Mouse (Mus musculus): ENCODE data around the gene 1110051M20Rik. TPM values are rescaled to one million over a fixed set of nuclear protein-coding genes. Genes with fewer than 3 reads are reported as not detected.
"Not testable (repeated sequence)": the region's sequence is repeated elsewhere in the genome, so short reads cannot be mapped to it uniquely, and the experiment has no call there.

Gene 1110051M20Rik
- 100 to 1,000 TPM; 101 to 108 TPM for total RNA-seq (2021)

- DNase-seq (ENCODE audit: extremely low spot score in 1 of 2, low spot score in 1 of 2) = peak; percentile 75 to 87
Measured at GRCm38 (mm10) chr2:91444286-91444892, at the start of gene 1110051M20Rik. Gene 1110051M20Rik (minus strand): TSS chr2:91444704.

DNA sequence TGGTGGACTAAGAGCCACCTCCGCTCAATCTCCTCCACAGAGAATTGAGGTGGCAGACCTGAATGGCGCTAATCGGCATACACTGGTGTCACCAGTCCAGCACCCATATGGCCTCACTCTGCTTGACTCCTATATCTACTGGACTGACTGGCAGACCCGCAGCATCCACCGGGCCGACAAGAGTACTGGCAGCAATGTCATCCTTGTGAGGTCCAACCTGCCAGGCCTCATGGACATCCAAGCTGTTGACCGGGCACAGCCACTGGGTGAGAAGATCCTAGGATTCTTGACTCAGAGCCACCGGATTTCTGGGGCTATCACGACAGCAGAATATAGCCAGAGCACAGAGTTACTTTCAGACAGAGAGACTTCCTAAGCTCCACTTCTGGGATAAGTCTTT, 49.5 kb upstream of the 1110051M20Rik start:
- DNase-seq (ENCODE audit: extremely low spot score in 1 of 2, low spot score in 1 of 2) = no peak

DNA sequence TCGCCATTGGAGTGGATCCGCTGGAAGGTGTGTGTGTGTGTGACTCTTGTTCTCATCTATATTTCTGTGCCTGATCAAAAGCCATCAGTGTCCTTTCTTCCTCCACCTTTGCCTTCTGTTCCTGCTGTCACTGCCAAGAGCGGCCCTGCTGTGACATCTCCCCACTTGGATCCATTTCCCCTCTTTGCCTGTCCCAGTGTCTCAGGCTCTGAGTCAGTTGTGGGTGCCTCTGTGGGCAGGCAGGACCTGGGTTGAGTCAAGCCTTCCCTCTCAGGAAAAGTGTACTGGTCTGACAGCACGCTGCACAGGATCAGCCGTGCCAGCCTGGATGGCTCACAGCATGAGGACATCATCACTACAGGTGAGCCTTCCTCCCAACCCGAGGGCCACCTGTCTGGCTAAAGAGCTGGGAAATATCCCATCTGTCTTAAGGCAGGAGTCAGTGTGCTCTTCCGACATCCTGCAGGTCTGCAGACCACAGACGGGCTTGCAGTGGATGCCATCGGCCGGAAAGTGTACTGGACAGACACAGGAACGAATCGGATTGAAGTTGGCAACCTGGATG, 47.6 kb upstream of the 1110051M20Rik start:
- DNase-seq (ENCODE audit: extremely low spot score in 1 of 2, low spot score in 1 of 2) = no peak

- DNase-seq (ENCODE audit: extremely low spot score in 1 of 2, low spot score in 1 of 2) = not testable (repeated sequence)
Measured at GRCm38 (mm10) chr2:91487295-91487694, 42.8 kb upstream of the 1110051M20Rik start.

DNA sequence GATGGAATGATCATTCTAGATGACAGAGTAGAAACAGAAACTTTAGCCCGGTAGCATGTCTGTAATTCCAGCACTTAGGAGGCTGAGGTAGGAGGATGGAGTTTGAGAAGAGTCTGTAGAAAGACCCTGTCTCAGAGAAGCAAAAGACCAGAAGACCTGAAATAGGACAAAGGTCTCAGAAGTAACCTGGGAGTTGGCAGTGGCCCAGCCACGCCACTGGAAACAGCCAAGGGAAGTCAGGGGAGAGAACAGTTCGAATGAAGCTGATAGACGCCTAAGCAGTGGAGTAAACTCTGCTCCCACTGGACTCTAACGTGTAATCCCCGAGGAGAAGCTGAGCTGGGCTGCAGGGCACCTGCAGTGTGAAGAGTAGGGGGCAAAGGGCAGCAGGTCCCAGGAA, 40.8 kb upstream of the 1110051M20Rik start:
- DNase-seq (ENCODE audit: extremely low spot score in 1 of 2, low spot score in 1 of 2) = no peak

DNA sequence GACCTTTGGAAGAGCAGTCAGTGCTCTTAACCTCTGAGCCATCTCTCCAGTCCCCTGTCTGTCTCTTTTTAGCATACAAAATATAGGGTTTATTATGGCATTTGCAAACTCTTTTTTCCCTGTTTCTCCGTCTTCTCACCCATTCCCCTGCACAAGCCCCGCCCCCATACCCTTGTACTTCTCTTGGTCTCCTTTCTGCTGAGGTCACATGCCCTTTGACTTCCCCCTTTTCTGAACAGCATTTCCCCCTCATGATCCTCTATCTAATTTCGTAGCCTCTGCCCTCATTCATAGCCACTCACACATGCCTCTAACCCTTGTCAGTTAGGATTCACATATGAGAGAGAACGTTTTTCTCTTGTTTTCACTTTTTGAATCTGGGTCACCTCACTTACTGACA, 40.2 kb upstream of the 1110051M20Rik start:
- DNase-seq (ENCODE audit: extremely low spot score in 1 of 2, low spot score in 1 of 2) = no peak

- peak in 1 of 2 experiments; percentile 43 for DNase-seq (ENCODE audit: extremely low spot score in 1 of 2, low spot score in 1 of 2)
Measured at GRCm38 (mm10) chr2:91480805-91481514, 36.5 kb upstream of the 1110051M20Rik start.

GRCm38 (mm10) chr2:91480399-91480801, 35.9 kb upstream of the 1110051M20Rik start:
- DNase-seq (ENCODE audit: extremely low spot score in 1 of 2, low spot score in 1 of 2) = no peak

DNA sequence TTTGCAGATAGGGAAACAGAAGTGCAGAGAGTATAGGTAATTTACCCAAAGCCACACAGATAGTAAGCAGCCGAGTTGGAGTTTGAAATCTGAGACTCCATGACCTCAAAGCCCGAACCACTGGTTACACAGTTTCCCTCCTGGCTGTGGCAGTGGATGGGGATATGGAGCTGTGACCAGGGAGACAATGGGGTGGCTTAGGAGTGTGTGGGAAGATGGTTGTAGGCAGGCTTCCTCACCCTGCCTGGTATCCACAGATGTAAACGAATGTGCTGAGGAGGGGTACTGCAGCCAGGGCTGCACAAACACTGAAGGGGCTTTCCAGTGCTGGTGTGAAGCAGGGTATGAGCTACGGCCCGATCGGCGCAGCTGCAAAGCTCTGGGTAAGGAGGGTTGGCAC, 32.3 kb upstream of the 1110051M20Rik start:
- DNase-seq (ENCODE audit: extremely low spot score in 1 of 2, low spot score in 1 of 2) = no peak

DNA sequence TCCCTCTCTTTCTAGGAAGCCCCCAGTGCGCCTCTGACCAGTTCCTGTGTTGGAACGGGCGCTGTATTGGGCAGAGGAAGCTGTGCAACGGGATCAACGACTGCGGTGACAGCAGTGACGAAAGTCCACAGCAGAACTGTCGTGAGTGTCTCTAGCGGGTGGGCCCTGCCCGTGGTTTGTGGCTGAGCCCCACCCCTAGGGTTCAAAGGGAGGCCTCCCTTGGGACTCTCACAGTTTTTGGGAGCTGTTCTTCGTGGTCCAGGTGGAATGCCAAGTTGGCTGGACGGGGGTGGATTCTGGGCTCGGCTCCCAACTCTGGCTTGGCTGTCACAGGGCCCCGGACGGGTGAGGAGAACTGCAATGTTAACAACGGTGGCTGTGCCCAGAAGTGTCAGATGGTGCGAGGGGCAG, 31.8 kb upstream of the 1110051M20Rik start:
- peak in 1 of 2 experiments; percentile 25 for DNase-seq (ENCODE audit: extremely low spot score in 1 of 2, low spot score in 1 of 2)

GRCm38 (mm10) chr2:91475791-91476190, 31.3 kb upstream of the 1110051M20Rik start:
- DNase-seq (ENCODE audit: extremely low spot score in 1 of 2, low spot score in 1 of 2) = no peak

DNA sequence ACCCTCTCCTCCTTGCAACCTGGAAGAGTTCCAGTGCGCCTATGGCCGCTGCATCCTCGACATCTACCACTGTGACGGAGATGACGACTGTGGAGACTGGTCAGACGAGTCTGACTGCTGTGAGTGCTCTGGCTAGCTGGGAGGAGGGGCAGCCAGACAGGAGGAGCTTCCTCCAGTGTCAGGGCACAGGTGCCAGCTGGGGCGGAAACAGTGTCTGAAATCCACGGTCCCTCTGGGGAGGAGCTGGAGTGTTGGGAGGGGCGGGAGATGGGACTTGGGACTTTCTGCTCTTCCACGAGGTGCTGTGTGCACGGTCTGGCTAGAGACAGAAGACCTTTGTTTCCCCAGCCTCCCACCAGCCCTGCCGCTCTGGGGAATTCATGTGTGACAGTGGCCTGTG, 29.9 kb upstream of the 1110051M20Rik start:
- no peak for DNase-seq (ENCODE audit: extremely low spot score in 1 of 2, low spot score in 1 of 2)

- no peak for DNase-seq (ENCODE audit: extremely low spot score in 1 of 2, low spot score in 1 of 2)
Measured at GRCm38 (mm10) chr2:91470055-91470647, 25.6 kb upstream of the 1110051M20Rik start.

DNA sequence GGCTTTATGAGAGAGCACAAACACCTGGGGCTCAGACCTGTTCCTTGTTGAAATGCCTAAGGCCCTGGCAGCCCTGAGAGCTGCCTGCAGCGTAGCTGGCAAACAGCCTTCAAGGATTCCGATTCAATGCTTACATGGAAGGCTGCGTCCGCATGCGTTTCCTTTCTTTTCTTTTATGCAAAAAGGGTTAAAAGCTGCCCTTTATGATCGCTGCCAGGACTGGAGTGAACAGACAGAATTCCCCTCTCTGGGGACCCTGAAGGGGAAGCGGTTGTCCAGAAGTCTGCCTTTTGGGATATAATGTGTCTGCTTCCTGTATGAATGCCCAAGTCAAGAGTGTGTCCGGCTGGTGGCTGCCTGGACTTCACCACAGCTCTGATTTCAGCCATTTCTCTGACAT, 23.1 kb upstream of the 1110051M20Rik start:
- DNase-seq (ENCODE audit: extremely low spot score in 1 of 2, low spot score in 1 of 2) = no peak

- DNase-seq (ENCODE audit: extremely low spot score in 1 of 2, low spot score in 1 of 2) = no peak
Measured at GRCm38 (mm10) chr2:91465934-91466333, 21.4 kb upstream of the 1110051M20Rik start.

- no peak for DNase-seq (ENCODE audit: extremely low spot score in 1 of 2, low spot score in 1 of 2)
Measured at GRCm38 (mm10) chr2:91462681-91463080, 18.2 kb upstream of the 1110051M20Rik start.

DNA sequence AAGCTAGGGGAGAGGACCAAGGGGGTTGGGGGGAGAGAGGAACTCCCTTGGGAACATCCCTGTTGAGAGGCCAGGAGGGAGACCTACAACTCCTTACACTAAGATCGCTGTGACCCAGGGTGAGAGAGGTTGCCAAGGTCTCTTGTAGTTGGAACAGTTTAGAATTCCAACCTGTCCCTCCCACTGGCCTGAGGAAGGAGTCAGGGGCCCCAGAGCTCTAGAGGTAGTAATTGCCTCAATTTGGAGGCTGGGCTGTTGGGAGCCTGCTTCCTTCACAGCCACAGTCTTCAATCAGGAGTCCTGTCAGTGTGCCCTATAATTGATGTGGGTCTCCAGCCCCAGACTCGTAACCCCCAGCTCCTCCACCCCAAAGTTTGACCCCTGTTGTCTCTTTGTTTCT, 17.7 kb upstream of the 1110051M20Rik start:
- DNase-seq (ENCODE audit: extremely low spot score in 1 of 2, low spot score in 1 of 2) = no peak

- DNase-seq (ENCODE audit: extremely low spot score in 1 of 2, low spot score in 1 of 2) = no peak
Measured at GRCm38 (mm10) chr2:91461341-91461740, 16.8 kb upstream of the 1110051M20Rik start.

GRCm38 (mm10) chr2:91460771-91461170, 16.3 kb upstream of the 1110051M20Rik start:
- no peak for DNase-seq (ENCODE audit: extremely low spot score in 1 of 2, low spot score in 1 of 2)

DNA sequence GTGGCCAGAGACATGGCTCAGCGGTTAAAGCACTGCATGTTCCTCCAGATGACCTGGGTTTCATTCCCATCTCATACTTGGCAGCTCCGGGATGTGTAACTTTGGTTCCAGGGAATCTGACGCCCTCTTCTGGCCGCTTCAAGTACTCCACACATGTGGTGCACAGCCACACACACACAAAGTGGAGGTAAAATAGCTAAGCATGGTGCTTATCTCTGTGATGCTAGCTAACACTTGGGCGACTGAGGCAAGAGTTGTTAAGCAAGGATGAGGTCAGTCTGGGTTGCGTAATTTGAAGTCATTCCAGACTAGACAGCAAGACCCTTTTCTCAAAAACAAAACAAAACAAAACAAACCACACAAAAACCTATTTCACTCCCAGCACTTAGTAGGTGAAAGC, 15.6 kb upstream of the 1110051M20Rik start:
- no peak for DNase-seq (ENCODE audit: extremely low spot score in 1 of 2, low spot score in 1 of 2)

- no peak for DNase-seq (ENCODE audit: extremely low spot score in 1 of 2, low spot score in 1 of 2)
Measured at GRCm38 (mm10) chr2:91458673-91459391, 14.3 kb upstream of the 1110051M20Rik start.
